Comparison of ENCODE assay signal across 8 mouse cellular contexts in genomic region chr9:50723406-50723805, GRCm38 (mm10). TPM values are rescaled to one million over a fixed set of nuclear protein-coding genes. Genes with fewer than 3 reads are reported as not detected.
DNase-seq lines count a peak whose midpoint lies in the region; ATAC-seq and TF ChIP-seq lines count a peak whose summit lies in the region.

No protein-coding gene starts in this region.

- intact Hi-C loops in left cerebral cortex, adult 2 months (cut with DNase I): no loop called here

- no peaks in the 10 kb centered on the region for H3K9me3 ChIP-seq in heart, embryonic 10.5 days

- H3K4me3 ChIP-seq in left cerebral cortex, adult 2 months: no peak overlapping the region
- H3K4me3 ChIP-seq in heart, embryonic 10.5 days: no peak overlapping the region

- no peak for ATAC-seq in megakaryocyte, adult 5-6 weeks (ENCODE audit: poor library complexity, severe bottlenecking)

- TF ChIP-seq CTCF in left cerebral cortex, adult 2 months (IDR thresholded peaks at IDR 0.05): no peak

- no peaks in the 10 kb centered on the region for H3K36me3 ChIP-seq in heart, embryonic 10.5 days

- peak in 1 of 2 experiments; percentile 50 for DNase-seq in left cerebral cortex, adult 2 months (ENCODE audit: extremely low spot score in 1 of 2, low spot score in 2 of 2)
- DNase-seq in left cerebral cortex, adult 11 months (ENCODE audit: low spot score): no peak
- peak; percentile 87 for DNase-seq in cerebellum, adult 8-10 months
- no peak for DNase-seq in heart, embryonic 10.5 days (ENCODE audit: low spot score)
- peak; percentile 61 to 70 for DNase-seq in kidney, postnatal 4 days
- DNase-seq in lung, postnatal 36 days: peak; percentile 91
- DNase-seq in urinary bladder, postnatal 25 days (ENCODE audit: low spot score): peak; percentile 56

- H3K27me3 ChIP-seq in heart, embryonic 10.5 days (ENCODE audit: insufficient read depth, poor library complexity, severe bottlenecking): no peaks in the 10 kb centered on the region

- WGBS in heart, embryonic 10.5 days: 50% methylated on average over 7 of the region's 7 CpGs

- H3K27ac ChIP-seq in left cerebral cortex, adult 2 months: peak overlapping the region; percentile 44; the same call in 1 of the 2 replicates
- peak overlapping the region; percentile 44; the same call in 1 of the 2 replicates for H3K27ac ChIP-seq in heart, embryonic 10.5 days

- peaks cover 56% of the 10 kb centered on the region for H3K4me1 ChIP-seq in heart, embryonic 10.5 days

RNA-seq across cellular contexts. Expression of gene Dixdc1, which starts 15.9 kb away (rescaled TPM):
- total RNA-seq in left cerebral cortex, adult 2 months (2021): 10 to 100 TPM; 79.4 to 80.7 TPM
- polyA plus RNA-seq in heart, embryonic 10.5 days (2016; fragmentation: Nextera tagmentation; extraction: Ambion mirVana): 5.3 and 7.6 TPM in 2 replicates
- not detected in 2 replicates for total RNA-seq in megakaryocyte, adult 5-6 weeks (2015)
- not detected in 2 replicates for total RNA-seq in megakaryocyte, adult 5-6 weeks (2017)

RNA-seq across cellular contexts. Expression of gene 2310030G06Rik, which starts 22.9 kb away (rescaled TPM):
- total RNA-seq in left cerebral cortex, adult 2 months (2021): 1 to 10 TPM; 2.8 to 3.2 TPM
- polyA plus RNA-seq in heart, embryonic 10.5 days (2016; fragmentation: Nextera tagmentation; extraction: Ambion mirVana): 8.4 TPM in 2 replicates
- not detected in 2 replicates for total RNA-seq in megakaryocyte, adult 5-6 weeks (2015)
- not detected in 2 replicates for total RNA-seq in megakaryocyte, adult 5-6 weeks (2017)

RNA-seq across cellular contexts. Expression of gene Cryab, which starts 27.7 kb away (rescaled TPM):
- 100 to 1,000 TPM; 118 to 125 TPM for total RNA-seq in left cerebral cortex, adult 2 months (2021)
- 483 and 791 TPM in 2 replicates for polyA plus RNA-seq in heart, embryonic 10.5 days (2016; fragmentation: Nextera tagmentation; extraction: Ambion mirVana)
- total RNA-seq in megakaryocyte, adult 5-6 weeks (2015): 1.8 and 3.9 TPM in 2 replicates
- total RNA-seq in megakaryocyte, adult 5-6 weeks (2017): 0.62 and 3.1 TPM in 2 replicates

RNA-seq across cellular contexts. Expression of gene Hspb2, which starts 28.7 kb away (rescaled TPM):
- 1 to 10 TPM; 1.4 to 1.5 TPM for total RNA-seq in left cerebral cortex, adult 2 months (2021)
- polyA plus RNA-seq in heart, embryonic 10.5 days (2016; fragmentation: Nextera tagmentation; extraction: Ambion mirVana): 227 and 370 TPM in 2 replicates
- total RNA-seq in megakaryocyte, adult 5-6 weeks (2015): not detected in 2 replicates
- total RNA-seq in megakaryocyte, adult 5-6 weeks (2017): not detected in 2 replicates

RNA-seq across cellular contexts. Expression of gene Fdxacb1, which starts 44.6 kb away (rescaled TPM):
- total RNA-seq in left cerebral cortex, adult 2 months (2021): 1 to 10 TPM; 4.6 to 4.8 TPM
- polyA plus RNA-seq in heart, embryonic 10.5 days (2016; fragmentation: Nextera tagmentation; extraction: Ambion mirVana): 10.6 and 12.2 TPM in 2 replicates
- 5.8 and 6.4 TPM in 2 replicates for total RNA-seq in megakaryocyte, adult 5-6 weeks (2015)
- total RNA-seq in megakaryocyte, adult 5-6 weeks (2017): 4.7 and 4.8 TPM in 2 replicates

Comparison
In these comparisons a context has a peak if more than half of its experiments do, and no peak if none do; other contexts are left out.
1. DNase-seq: peak in cerebellum, adult 8-10 months (single experiment), kidney, postnatal 4 days (2 of 2), lung, postnatal 36 days (single experiment) and urinary bladder, postnatal 25 days (single experiment); none in left cerebral cortex, adult 11 months (single experiment) and heart, embryonic 10.5 days (single experiment).
2. RNA of gene Dixdc1, which starts 15.9 kb away (total RNA-seq): 79.4 to 80.7 TPM in left cerebral cortex, adult 2 months; not detected in megakaryocyte, adult 5-6 weeks; every median in the first group is over 10 times any median in the second.
3. RNA of gene Cryab, which starts 27.7 kb away (total RNA-seq): 118 to 125 TPM in left cerebral cortex, adult 2 months; 0.62 to 3.9 TPM in megakaryocyte, adult 5-6 weeks; every median in the first group is over 10 times any median in the second.